Mouse (Mus musculus): ENCODE results near the gene Tex12. TPM values are rescaled to one million over a fixed set of nuclear protein-coding genes. Genes with fewer than 3 reads are reported as not detected.

Gene Tex12
- polyA plus RNA-seq, 2 experiments from 2014 or later: not detected

GRCm38 (mm10) chr9:50555094-50555446, 6.1 kb downstream of the Tex12 start, which contains the start of gene Bco2:
Gene Bco2 (minus strand): TSS chr9:50555181.
- no peak for ATAC-seq

GRCm38 (mm10) chr9:50554241-50555093, 6.7 kb downstream of the Tex12 start, which contains the start of gene Il18:
Gene Il18 (plus strand): TSS chr9:50554827.
- peak; percentile 98 for ATAC-seq

- ATAC-seq: no peak
Observed at GRCm38 (mm10) chr9:50553547-50553946, 7.6 kb downstream of the Tex12 start.

- no peak for ATAC-seq
Observed at GRCm38 (mm10) chr9:50552206-50552605, 8.9 kb downstream of the Tex12 start.

GRCm38 (mm10) chr9:50548936-50549335, 12.2 kb downstream of the Tex12 start:
- no peak for ATAC-seq

- ATAC-seq: peak; percentile 82
Observed at GRCm38 (mm10) chr9:50547859-50548478, 13.2 kb downstream of the Tex12 start.

GRCm38 (mm10) chr9:50542401-50542800, 18.7 kb downstream of the Tex12 start:
- no peak for ATAC-seq

- no peak for ATAC-seq
Observed at GRCm38 (mm10) chr9:50540170-50540569, 21.0 kb downstream of the Tex12 start.

GRCm38 (mm10) chr9:50537295-50537694, 23.8 kb downstream of the Tex12 start:
- peak; percentile 52 for ATAC-seq

- no peak for ATAC-seq
Observed at GRCm38 (mm10) chr9:50536603-50537135, 24.5 kb downstream of the Tex12 start.

- ATAC-seq: no peak
Observed at GRCm38 (mm10) chr9:50535930-50536329, 25.2 kb downstream of the Tex12 start.

GRCm38 (mm10) chr9:50533791-50534190, 27.3 kb downstream of the Tex12 start:
- peak; percentile 22 for ATAC-seq

GRCm38 (mm10) chr9:50533328-50533727, 27.8 kb downstream of the Tex12 start:
- ATAC-seq: peak; percentile 50

- ATAC-seq: no peak
Observed at GRCm38 (mm10) chr9:50530890-50531289, 30.2 kb downstream of the Tex12 start.

- ATAC-seq: peak; percentile 92
Observed at GRCm38 (mm10) chr9:50528293-50528892, 32.7 kb downstream of the Tex12 start, which contains the start of gene Pts. Gene Pts (minus strand): TSS chr9:50528724.

- peak; percentile 20 for ATAC-seq
Observed at GRCm38 (mm10) chr9:50527860-50528259, 33.3 kb downstream of the Tex12 start.

- ATAC-seq: no peak
Observed at GRCm38 (mm10) chr9:50525585-50525984, 35.5 kb downstream of the Tex12 start.

GRCm38 (mm10) chr9:50524936-50525335, 36.2 kb downstream of the Tex12 start:
- ATAC-seq: no peak

- ATAC-seq: no peak
Observed at GRCm38 (mm10) chr9:50522574-50522973, 38.6 kb downstream of the Tex12 start.

- no peak for ATAC-seq
Observed at GRCm38 (mm10) chr9:50521562-50521961, 39.6 kb downstream of the Tex12 start.

GRCm38 (mm10) chr9:50520748-50521147, 40.4 kb downstream of the Tex12 start:
- ATAC-seq: no peak

- ATAC-seq: no peak
Observed at GRCm38 (mm10) chr9:50518781-50519180, 42.3 kb downstream of the Tex12 start.

- no peak for ATAC-seq
Observed at GRCm38 (mm10) chr9:50515462-50515861, 45.7 kb downstream of the Tex12 start.
